Mouse (Mus musculus) mouse embryonic stem cell (cell line): Measurements from ENCODE around the gene Myo1e.
"Not testable (repeated sequence)": the region's sequence is repeated elsewhere in the genome, so short reads cannot be mapped to it uniquely, and the experiment has no call there.

ENCODE experiments used
- in situ Hi-C, 2 experiments: fragments of 300-500 bp; cut with MboI; formaldehyde crosslinking; loops; 1 replicate in 1 of 2; 3 replicates in 1 of 2; pipeline ENCODE4 v1.14.3; 2019 to 2020; ENCODE audit warnings: low sequenced_read_pairs in 2 of 2, low pct_unique_long_range_greater_than_20kb in 1 of 2, mixed read lengths in 1 of 2; ENCODE audit not compliant: unreplicated experiment in 1 of 2

Gene Myo1e

GRCm38 (mm10) chr9:70244115-70244514 lies 37.0 kb downstream of the Myo1e start:
- in situ Hi-C loops, result no loop called here

GRCm38 (mm10) chr9:70245040-70245439 lies 37.9 kb downstream of the Myo1e start:
- in situ Hi-C loops, result no loop called here

GRCm38 (mm10) chr9:70246427-70246826 lies 39.3 kb downstream of the Myo1e start:
- in situ Hi-C loops, result no loop called here

- in situ Hi-C loops, result no loop called here
Observed at GRCm38 (mm10) chr9:70248046-70248445, 40.9 kb downstream of the Myo1e start.

GRCm38 (mm10) chr9:70248826-70249225 lies 41.7 kb downstream of the Myo1e start:
- in situ Hi-C loops, result no loop called here

GRCm38 (mm10) chr9:70249881-70250681 lies 42.9 kb downstream of the Myo1e start:
- in situ Hi-C loops, result no loop called here

GRCm38 (mm10) chr9:70251441-70251985 lies 44.4 kb downstream of the Myo1e start:
- in situ Hi-C loops, result no loop called here

GRCm38 (mm10) chr9:70253016-70253415 lies 45.9 kb downstream of the Myo1e start:
- in situ Hi-C loops, result no loop called here

- in situ Hi-C loops, result no loop called here
Observed at GRCm38 (mm10) chr9:70255005-70255404, 47.9 kb downstream of the Myo1e start.

- in situ Hi-C loops, result not testable (repeated sequence)
Observed at GRCm38 (mm10) chr9:70256027-70256426, 48.9 kb downstream of the Myo1e start.

- in situ Hi-C loops, result no loop called here
Observed at GRCm38 (mm10) chr9:70257289-70258101, 50.3 kb downstream of the Myo1e start.

GRCm38 (mm10) chr9:70260324-70260841 lies 53.2 kb downstream of the Myo1e start:
- in situ Hi-C loops, result no loop called here

- in situ Hi-C loops, result no loop called here
Observed at GRCm38 (mm10) chr9:70261646-70262045, 54.5 kb downstream of the Myo1e start.

- in situ Hi-C loops, result no loop called here
Observed at GRCm38 (mm10) chr9:70263134-70263533, 56.0 kb downstream of the Myo1e start.

GRCm38 (mm10) chr9:70263735-70264134 lies 56.6 kb downstream of the Myo1e start:
- in situ Hi-C loops, result no loop called here

- in situ Hi-C loops, result no loop called here
Observed at GRCm38 (mm10) chr9:70265513-70265912, 58.4 kb downstream of the Myo1e start.

GRCm38 (mm10) chr9:70266186-70266585 lies 59.0 kb downstream of the Myo1e start:
- in situ Hi-C loops, result no loop called here

GRCm38 (mm10) chr9:70267108-70267507 lies 60.0 kb downstream of the Myo1e start:
- in situ Hi-C loops, result no loop called here

GRCm38 (mm10) chr9:70269349-70269748 lies 62.2 kb downstream of the Myo1e start:
- in situ Hi-C loops, result no loop called here
